Mouse (Mus musculus) stomach, embryonic 16.5 days (tissue): ENCODE measurements at regions not wholly inside any gene's neighbourhood (a gene's known extent, or its start where the extent isn't known, plus 50 kb on each side); places are given as distances from the start of the nearest gene placed in this dataset.

Experiments used
- ATAC-seq: fragments of 200-750 bp; cut with Nextera tagmentation; 2 replicates; pipeline ENCODE4 v1.8.0; 2017; ENCODE audit warnings: moderate number of reproducible peaks, moderate TSS enrichment; ENCODE audit not compliant: insufficient read depth, low FRiP score
- H3K27ac ChIP-seq: fragments of 300-500 bp; sonication (generic); 2 replicates; pipeline ENCODE4 v1.5.1; 2014; ENCODE audit warnings: low read length
- H3K27me3 ChIP-seq: fragments of 300-500 bp; sonication (generic); 2 replicates; pipeline ENCODE4 v1.6.1; 2014; ENCODE audit warnings: low read length, control low read depth, mixed read lengths; ENCODE audit not compliant: control insufficient read depth, insufficient read depth
- H3K36me3 ChIP-seq: fragments of 300-500 bp; sonication (generic); 2 replicates; pipeline ENCODE4 v1.6.1; 2014; ENCODE audit warnings: low read length; ENCODE audit not compliant: control insufficient read depth, insufficient read depth
- H3K4me1 ChIP-seq: fragments of 300-500 bp; sonication (generic); 2 replicates; pipeline ENCODE4 v1.6.1; 2014; ENCODE audit warnings: low read length, control low read depth, mixed read lengths; ENCODE audit not compliant: control insufficient read depth, insufficient read depth
- H3K4me2 ChIP-seq: fragments of 300-500 bp; sonication (generic); 2 replicates; pipeline ENCODE4 v1.6.1; 2014; ENCODE audit warnings: low read depth, low read length, mixed read lengths
- H3K4me3 ChIP-seq: fragments of 300-500 bp; sonication (generic); replicated peaks from 2 replicates; pipeline ENCODE4 v1.5.1; 2014; ENCODE audit warnings: mild to moderate bottlenecking, low read length
- H3K9ac ChIP-seq: fragments of 300-500 bp; sonication (generic); 2 replicates; pipeline ENCODE4 v1.6.1; 2014; ENCODE audit warnings: low read length
- H3K9me3 ChIP-seq: fragments of 300-500 bp; sonication (generic); replicated peaks from 2 replicates; pipeline ENCODE4 v1.6.1; 2016; ENCODE audit warnings: low read length, control low read depth; ENCODE audit not compliant: control insufficient read depth
- WGBS: fragments of 180-500 bp; shearing (Covaris S2); extraction: QIAGEN DNeasy Blood & Tissue Kit; methylation state at CpG from one replicate; pipeline ENCODE4 v1.1.7; 2014; 5-methylcytosine and 5-hydroxymethylcytosine counted together

DNA sequence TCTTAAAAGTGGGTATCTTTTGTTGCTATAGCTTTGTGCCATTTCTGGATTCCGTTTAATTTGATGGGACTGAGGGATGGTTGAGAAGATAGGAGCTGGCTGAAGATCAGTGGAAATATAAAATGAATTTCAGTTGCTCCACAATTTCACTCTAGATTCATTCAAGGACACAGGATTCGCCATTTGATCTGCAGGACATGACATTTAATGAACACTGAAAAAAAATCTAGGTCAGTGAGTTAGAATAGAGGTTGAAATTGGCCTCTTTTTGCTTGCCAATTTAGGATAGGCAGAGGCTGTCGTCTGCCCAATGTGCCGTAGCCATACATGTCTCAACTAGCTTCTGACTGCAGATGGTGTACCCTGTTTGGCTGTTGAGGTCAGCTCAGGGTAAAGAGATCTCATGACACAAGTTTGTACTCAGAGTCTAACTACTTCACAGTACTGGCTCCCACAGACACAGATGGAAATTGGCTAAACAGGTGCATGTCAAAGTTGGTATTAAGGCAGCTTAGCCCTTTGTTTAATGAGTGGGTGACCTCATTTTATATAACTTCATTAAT lies 449.5 kb upstream of the Tle4 start:
- Histone ChIP-seq H3K9ac (no peak overlapping the region), H3K4me1 (no peaks in the 10 kb centered on the region), H3K27me3 (no peaks in the 10 kb centered on the region), H3K9me3 (no peaks in the 10 kb centered on the region), H3K4me2 (no peak overlapping the region), H3K4me3 (no peak overlapping the region), H3K27ac (no peak overlapping the region), H3K36me3 (no peaks in the 10 kb centered on the region)
- no peak for ATAC-seq
- WGBS = 81% methylated on average over 4 of the region's 4 CpGs

GRCm38 (mm10) chr19:15035554-15035953 lies 437.7 kb upstream of the Tle4 start:
- no peak for ATAC-seq
- Histone ChIP-seq H3K27ac (no peak overlapping the region), H3K36me3 (no peaks in the 10 kb centered on the region), H3K9me3 (no peaks in the 10 kb centered on the region), H3K4me1 (no peaks in the 10 kb centered on the region; the same call in 1 of the 2 replicates), H3K9ac (no peak overlapping the region), H3K4me3 (no peak overlapping the region), H3K4me2 (no peak overlapping the region), H3K27me3 (no peaks in the 10 kb centered on the region; the same call in 1 of the 2 replicates)
- 9% methylated on average over 3 of the region's 3 CpGs for WGBS

- no peaks in the 10 kb centered on the region for H3K9me3 ChIP-seq
- no peak overlapping the region for H3K4me3 ChIP-seq
- no peak for ATAC-seq
- no peak overlapping the region for H3K27ac ChIP-seq
- H3K4me1 ChIP-seq = no peaks in the 10 kb centered on the region; the same call in 1 of the 2 replicates
- H3K36me3 ChIP-seq = no peaks in the 10 kb centered on the region
- no peak overlapping the region for H3K4me2 ChIP-seq
- whole genome bisulfite sequencing = 61% methylated on average over 8 of the region's 8 CpGs
- H3K27me3 ChIP-seq = no peaks in the 10 kb centered on the region; the same call in 1 of the 2 replicates
- H3K9ac ChIP-seq = no peak overlapping the region
Measured at GRCm38 (mm10) chr19:15033921-15034320, 436.1 kb upstream of the Tle4 start.

- WGBS = 76% methylated on average over 5 of the region's 5 CpGs
- H3K9ac ChIP-seq = no peak overlapping the region
- no peak overlapping the region for H3K4me3 ChIP-seq
- ATAC-seq = no peak
- no peaks in the 10 kb centered on the region; the same call in 1 of the 2 replicates for H3K27me3 ChIP-seq
- no peak overlapping the region for H3K27ac ChIP-seq
- no peaks in the 10 kb centered on the region for H3K36me3 ChIP-seq
- H3K9me3 ChIP-seq = no peaks in the 10 kb centered on the region
- no peaks in the 10 kb centered on the region; the same call in 1 of the 2 replicates for H3K4me1 ChIP-seq
- H3K4me2 ChIP-seq = no peak overlapping the region
Measured at GRCm38 (mm10) chr19:15033396-15033795, 435.5 kb upstream of the Tle4 start.

- Histone ChIP-seq H3K27me3 (no peaks in the 10 kb centered on the region; the same call in 1 of the 2 replicates), H3K27ac (no peak overlapping the region), H3K36me3 (no peaks in the 10 kb centered on the region), H3K9ac (no peak overlapping the region), H3K4me3 (no peak overlapping the region), H3K9me3 (no peaks in the 10 kb centered on the region), H3K4me2 (no peak overlapping the region), H3K4me1 (no peaks in the 10 kb centered on the region; the same call in 1 of the 2 replicates)
- no peak for ATAC-seq
- WGBS = 65% methylated on average over 9 of the region's 9 CpGs
Measured at GRCm38 (mm10) chr19:15032297-15032947, 434.6 kb upstream of the Tle4 start.

DNA sequence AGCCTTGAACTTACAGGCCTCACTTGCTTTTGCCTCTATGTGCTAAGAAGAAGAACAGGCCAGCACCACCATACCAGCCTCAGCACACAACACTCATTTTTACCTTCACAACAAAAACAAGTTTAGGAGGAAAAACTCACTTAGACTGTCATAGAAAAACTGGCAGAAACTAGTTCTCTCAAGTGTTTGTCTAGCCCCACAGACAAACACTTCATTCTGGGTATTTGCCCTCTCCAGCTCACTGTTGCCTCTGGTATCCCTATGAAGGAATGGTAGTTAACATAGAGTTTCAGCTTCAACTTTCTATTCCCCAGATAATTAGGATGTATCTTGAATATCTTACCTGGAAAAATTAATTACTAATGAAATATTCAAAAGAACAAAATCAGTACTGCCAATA lies 433.6 kb upstream of the Tle4 start:
- Histone ChIP-seq H3K9me3 (no peaks in the 10 kb centered on the region), H3K4me3 (no peak overlapping the region), H3K4me2 (no peak overlapping the region), H3K27me3 (no peaks in the 10 kb centered on the region), H3K36me3 (no peaks in the 10 kb centered on the region), H3K4me1 (no peaks in the 10 kb centered on the region; the same call in 1 of the 2 replicates), H3K27ac (no peak overlapping the region), H3K9ac (no peak overlapping the region)
- ATAC-seq = no peak

- no peak for ATAC-seq
- WGBS = 60% methylated on average over 3 of the region's 3 CpGs
- Histone ChIP-seq H3K27ac (no peak overlapping the region), H3K9me3 (no peaks in the 10 kb centered on the region), H3K9ac (no peak overlapping the region), H3K27me3 (no peaks in the 10 kb centered on the region), H3K4me2 (no peak overlapping the region), H3K36me3 (no peaks in the 10 kb centered on the region), H3K4me3 (no peak overlapping the region), H3K4me1 (no peaks in the 10 kb centered on the region)
Measured at GRCm38 (mm10) chr19:15003596-15003995, 405.7 kb upstream of the Tle4 start.

- WGBS = 68% methylated on average over 2 of the region's 2 CpGs
- ATAC-seq = no peak
- no peaks in the 10 kb centered on the region for H3K4me1 ChIP-seq
Measured at GRCm38 (mm10) chr19:14993344-14993743, 395.5 kb upstream of the Tle4 start.

GRCm38 (mm10) chr19:14970161-14970560 lies 372.3 kb upstream of the Tle4 start:
- Histone ChIP-seq H3K4me3 (no peak overlapping the region), H3K27ac (no peak overlapping the region), H3K9ac (no peak overlapping the region), H3K4me1 (no peaks in the 10 kb centered on the region), H3K36me3 (no peaks in the 10 kb centered on the region), H3K27me3 (no peaks in the 10 kb centered on the region), H3K4me2 (no peak overlapping the region), H3K9me3 (no peaks in the 10 kb centered on the region)
- no peak for ATAC-seq
- 24% methylated on average over 1 of the region's 1 CpGs for WGBS

More at GRCm38 (mm10) chr19:14993344-14993743, 395.5 kb upstream of the Tle4 start:
- H3K36me3 ChIP-seq = no peaks in the 10 kb centered on the region
- H3K4me3 ChIP-seq = no peak overlapping the region
- H3K9ac ChIP-seq = no peak overlapping the region
- no peaks in the 10 kb centered on the region for H3K27me3 ChIP-seq
- no peaks in the 10 kb centered on the region for H3K9me3 ChIP-seq
- H3K27ac ChIP-seq = no peak overlapping the region
- no peak overlapping the region for H3K4me2 ChIP-seq
